Mouse (Mus musculus) olfactory bulb, adult 2 months (tissue): ENCODE results near the gene Gm17622. TPM values are rescaled to one million over a fixed set of nuclear protein-coding genes. Genes with fewer than 3 reads are reported as not detected.

Source experiments
- H3K27ac ChIP-seq: fragments of 200-500 bp; 2 replicates; pipeline ENCODE4 v1.5.1; 2012; ENCODE audit warnings: low read depth, low read length; ENCODE audit not compliant: insufficient read depth
- H3K4me1 ChIP-seq: fragments of 200-500 bp; 2 replicates; pipeline ENCODE4 v1.6.1; 2012; ENCODE audit warnings: low read length; ENCODE audit not compliant: control insufficient read depth, insufficient read depth
- H3K4me3 ChIP-seq: fragments of 200-500 bp; 2 replicates; pipeline ENCODE4 v1.5.1; 2012; ENCODE audit warnings: mild to moderate bottlenecking, low read depth, low read length, moderate library complexity; ENCODE audit not compliant: insufficient read depth
- CTCF ChIP-seq: fragments of 200-500 bp; IDR thresholded peaks from 2 replicates; pipeline ENCODE4 v1.5.1; 2012; ENCODE audit warnings: low read depth, mild to moderate bottlenecking, low read length, moderate library complexity; ENCODE audit not compliant: insufficient read depth
- POLR2A ChIP-seq: fragments of 200-500 bp; IDR thresholded peaks from 2 replicates; pipeline ENCODE4 v1.6.1; 2012; ENCODE audit warnings: mild to moderate bottlenecking, low read depth, low read length, moderate library complexity; ENCODE audit not compliant: insufficient read depth
- WGBS: fragments of 180-500 bp; shearing (Covaris S2); methylation state at CpG from one replicate; pipeline ENCODE4 v1.1.7; 2018; 5-methylcytosine and 5-hydroxymethylcytosine counted together
- polyA plus RNA-seq: library from polyadenylated mRNA; stranded (reverse); fragments of >200 nt; gene quantifications from 2 replicates; pipeline ENCODE4 v1.2.4, GENCODE M21; 2012; ENCODE audit warnings: low replicate concordance; ENCODE audit not compliant: missing spikeins, insufficient read depth, insufficient read length

The Gm17622 gene
- not detected in 2 replicates for polyA plus RNA-seq

GRCm38 (mm10) chr13:96490433-96490832 is at the start of gene Gm17622:
Gene Gm17622 (plus strand): TSS chr13:96490733.
- no peak for TF ChIP-seq CTCF
- TF ChIP-seq POLR2A, result no peak
- Histone ChIP-seq H3K27ac (no peak within 1 kb of the TSS), H3K4me3 (no peak within 1 kb of the TSS), H3K4me1 (no peaks in the 10 kb centered on the region)
- 97% methylated on average over 3 of the region's 3 CpGs for WGBS

GRCm38 (mm10) chr13:96450205-96450856 is 40.2 kb upstream of the Gm17622 start:
- Histone ChIP-seq H3K27ac (no peak overlapping the region), H3K4me1 (no peaks in the 10 kb centered on the region), H3K4me3 (no peak overlapping the region)
- TF ChIP-seq POLR2A (no peak), CTCF (no peak)
- 91% methylated on average over 11 of the region's 11 CpGs for WGBS

- Histone ChIP-seq H3K27ac (no peak overlapping the region), H3K4me3 (no peak overlapping the region), H3K4me1 (no peaks in the 10 kb centered on the region)
- WGBS, result 93% methylated on average over 7 of the region's 7 CpGs
- TF ChIP-seq CTCF (no peak), POLR2A (no peak)
Observed at GRCm38 (mm10) chr13:96450869-96451268, 39.7 kb upstream of the Gm17622 start.

- TF ChIP-seq POLR2A (no peak), CTCF (no peak)
- H3K4me3 ChIP-seq, result no peak overlapping the region
- no peak overlapping the region for H3K27ac ChIP-seq
- no peaks in the 10 kb centered on the region for H3K4me1 ChIP-seq
- WGBS, result 95% methylated on average over 11 of the region's 11 CpGs
Observed at GRCm38 (mm10) chr13:96451386-96452140, 39.0 kb upstream of the Gm17622 start.

GRCm38 (mm10) chr13:96452621-96453020 is 37.9 kb upstream of the Gm17622 start:
- Histone ChIP-seq H3K4me1 (no peaks in the 10 kb centered on the region), H3K27ac (no peak overlapping the region), H3K4me3 (no peak overlapping the region)
- WGBS, result 97% methylated on average over 3 of the region's 3 CpGs
- TF ChIP-seq POLR2A, result no peak
- TF ChIP-seq CTCF, result no peak

- Histone ChIP-seq H3K4me3 (no peak overlapping the region), H3K27ac (no peak overlapping the region), H3K4me1 (no peaks in the 10 kb centered on the region)
- 89% methylated on average over 3 of the region's 3 CpGs for WGBS
- TF ChIP-seq CTCF, result no peak
- TF ChIP-seq POLR2A, result no peak
Observed at GRCm38 (mm10) chr13:96454288-96454687, 36.2 kb upstream of the Gm17622 start.

- TF ChIP-seq POLR2A (no peak), CTCF (no peak)
- H3K4me1 ChIP-seq, result no peaks in the 10 kb centered on the region
- no peak overlapping the region for H3K4me3 ChIP-seq
- WGBS, result 98% methylated on average over 5 of the region's 5 CpGs
- H3K27ac ChIP-seq, result no peak overlapping the region
Observed at GRCm38 (mm10) chr13:96457566-96457965, 33.0 kb upstream of the Gm17622 start.

GRCm38 (mm10) chr13:96458018-96458417 is 32.5 kb upstream of the Gm17622 start:
- Histone ChIP-seq H3K27ac (no peak overlapping the region), H3K4me1 (no peaks in the 10 kb centered on the region), H3K4me3 (no peak overlapping the region)
- 91% methylated on average over 5 of the region's 5 CpGs for WGBS
- TF ChIP-seq CTCF (no peak), POLR2A (no peak)

GRCm38 (mm10) chr13:96458606-96459005 is 31.9 kb upstream of the Gm17622 start:
- no peaks in the 10 kb centered on the region for H3K4me1 ChIP-seq
- 93% methylated on average over 4 of the region's 4 CpGs for WGBS
- TF ChIP-seq POLR2A (no peak), CTCF (no peak)
- no peak overlapping the region for H3K27ac ChIP-seq
- H3K4me3 ChIP-seq, result no peak overlapping the region
